Mouse (Mus musculus): ENCODE results near the gene Cenpp.
"Not testable (repeated sequence)": the region's sequence is repeated elsewhere in the genome, so short reads cannot be mapped to it uniquely, and the experiment has no call there.

The Cenpp gene

GRCm38 (mm10) chr13:49607714-49608113, 44.9 kb downstream of the Cenpp start, which contains the start of gene Ogn:
Gene Ogn, plus strand, starts transcription at chr13:49608046.
- CTCF ChIA-PET, result no interaction called here

GRCm38 (mm10) chr13:49603603-49604002, 49.0 kb downstream of the Cenpp start:
- CTCF ChIA-PET, result no interaction called here

DNA sequence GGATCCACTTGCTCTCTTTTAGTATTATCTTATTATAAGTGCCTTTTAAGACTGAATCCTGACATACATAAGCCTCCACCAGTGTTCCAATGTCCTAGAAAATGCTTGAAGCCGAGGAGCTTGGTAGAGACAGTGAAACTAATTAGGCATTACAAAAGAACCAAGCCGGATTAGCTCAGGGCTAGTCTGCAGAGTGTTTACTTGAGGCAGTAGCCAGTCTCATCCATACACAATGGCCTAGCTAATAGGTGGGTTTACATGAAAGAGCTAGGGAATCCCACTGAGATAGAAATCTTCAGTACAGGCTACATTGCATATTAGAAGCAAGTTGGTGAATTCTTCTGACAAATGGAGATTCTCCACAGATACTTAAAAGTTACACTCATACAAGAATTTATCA, 50.0 kb downstream of the Cenpp start:
- CTCF ChIA-PET, result not testable (repeated sequence)

GRCm38 (mm10) chr13:49586062-49586461, 66.5 kb downstream of the Cenpp start:
- CTCF ChIA-PET, result interaction anchor here (0.8 kb wide), 1 partner anchor 87 kb away, joined by 3 read pairs; no protein-coding TSS in a partner anchor

GRCm38 (mm10) chr13:49584307-49585005, 68.1 kb downstream of the Cenpp start:
- CTCF ChIA-PET, result interaction anchor here (0.6 kb wide), 1 partner anchor 20 kb away, joined by 3 read pairs; no protein-coding TSS in a partner anchor

DNA sequence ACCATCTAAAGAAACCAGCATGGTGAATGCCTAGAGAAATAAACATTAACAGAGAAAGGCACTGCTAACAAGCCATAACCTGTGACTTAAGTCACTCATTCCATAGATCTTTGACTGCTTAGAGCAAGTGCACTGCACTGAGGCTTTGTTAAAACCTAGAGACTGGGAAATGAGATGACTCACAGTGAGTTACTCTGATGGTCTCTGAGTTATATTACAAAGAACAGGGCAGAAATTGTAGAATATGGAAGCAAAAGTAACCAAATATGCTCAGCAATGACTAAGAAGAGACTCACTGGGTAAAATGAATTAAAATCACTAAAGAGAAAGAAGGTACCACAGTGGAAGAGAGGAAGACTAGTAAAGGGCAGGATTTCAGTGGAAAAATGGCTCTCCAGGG, 68.7 kb downstream of the Cenpp start:
- CTCF ChIA-PET, result interaction anchor here (0.6 kb wide), 1 partner anchor 20 kb away, joined by 3 read pairs; no protein-coding TSS in a partner anchor

DNA sequence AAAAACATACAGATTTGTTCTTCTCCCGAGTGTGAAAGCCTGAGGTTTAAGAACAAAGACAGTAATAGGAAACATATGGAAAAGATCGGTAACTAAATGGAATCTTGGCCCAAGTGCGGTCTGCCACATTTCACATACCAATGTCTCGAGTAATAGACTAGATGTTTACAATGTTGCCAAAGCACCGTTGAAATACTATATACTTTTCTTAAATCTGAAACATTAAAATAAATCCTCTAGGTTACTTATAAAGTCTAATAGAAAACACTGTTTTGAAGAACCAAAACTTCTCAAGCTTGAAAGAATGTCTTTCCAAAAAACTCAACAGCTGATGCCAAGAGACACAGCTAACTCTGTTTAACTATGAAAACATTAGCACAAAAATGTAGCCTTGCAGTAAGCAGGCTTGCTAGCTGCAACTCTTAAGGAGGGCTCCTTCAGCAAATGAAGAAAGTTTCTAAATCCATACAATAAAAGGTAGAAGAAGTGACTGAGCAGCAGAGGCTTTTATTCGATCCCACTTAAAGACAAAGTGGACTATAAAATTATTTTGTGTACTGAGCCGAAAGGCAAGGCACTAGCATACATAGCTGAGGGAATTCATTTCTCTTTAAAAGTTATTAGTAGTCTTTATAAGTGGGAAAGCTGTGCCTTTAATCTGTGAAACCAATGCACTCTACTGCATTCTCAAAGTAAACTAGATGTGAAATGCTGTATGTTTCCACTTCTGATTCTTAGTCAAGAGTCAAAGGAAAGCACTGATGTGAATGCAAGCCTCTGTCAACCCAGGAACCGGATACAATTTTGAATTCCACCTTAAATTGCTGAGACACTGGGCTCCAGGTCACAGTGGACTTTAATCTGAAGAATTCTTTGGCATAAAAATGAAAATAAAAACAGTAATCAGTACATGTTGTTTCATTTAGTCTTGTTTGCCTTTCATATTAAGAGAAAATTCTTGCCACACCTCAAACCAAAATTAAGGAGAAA, 70.7 kb downstream of the Cenpp start, which contains the start of gene Omd:
Omd (plus strand) TSS at position 922 of the 990 bp plus-strand sequence.
- CTCF ChIA-PET, result no interaction called here

DNA sequence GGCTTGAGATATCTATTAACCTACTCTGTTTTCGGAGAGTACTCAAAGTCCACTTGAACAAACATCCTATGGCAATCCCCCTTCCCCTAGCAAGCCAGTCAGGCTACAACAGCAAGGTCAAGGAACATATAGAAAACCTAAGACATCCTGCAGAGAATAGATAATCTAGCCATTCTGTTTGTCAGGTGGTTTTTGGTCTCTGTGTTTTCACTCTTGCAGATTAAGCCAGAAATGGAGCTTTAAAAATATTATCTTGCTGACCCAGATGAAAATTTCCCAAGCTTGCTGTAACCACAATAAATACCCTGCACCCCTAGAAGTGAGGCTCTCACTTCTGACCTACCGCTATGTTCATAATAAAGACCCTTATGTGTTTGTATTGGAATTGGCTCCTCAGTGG, 81.2 kb downstream of the Cenpp start:
- CTCF ChIA-PET, result no interaction called here

GRCm38 (mm10) chr13:49570371-49570770, 82.2 kb downstream of the Cenpp start:
- CTCF ChIA-PET, result no interaction called here

DNA sequence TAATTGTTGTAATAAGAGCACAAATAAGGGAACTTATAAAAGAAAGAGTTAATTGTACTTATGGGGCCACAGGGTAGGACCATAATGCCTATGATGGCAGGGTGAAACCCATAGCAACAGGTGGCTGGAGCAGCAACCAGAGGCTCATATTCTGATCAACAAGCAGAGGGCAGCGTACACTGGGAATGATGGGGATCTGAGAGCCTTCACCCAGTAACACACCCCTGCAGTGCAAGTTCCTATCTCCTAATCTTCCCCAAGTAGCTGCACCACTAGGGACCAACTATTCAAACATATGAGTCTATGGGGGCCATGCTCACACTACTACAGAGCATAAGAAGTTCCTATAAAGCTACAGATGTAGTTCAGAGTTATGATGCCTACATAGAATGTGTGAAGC, 88.2 kb downstream of the Cenpp start:
- CTCF ChIA-PET, result no interaction called here

DNA sequence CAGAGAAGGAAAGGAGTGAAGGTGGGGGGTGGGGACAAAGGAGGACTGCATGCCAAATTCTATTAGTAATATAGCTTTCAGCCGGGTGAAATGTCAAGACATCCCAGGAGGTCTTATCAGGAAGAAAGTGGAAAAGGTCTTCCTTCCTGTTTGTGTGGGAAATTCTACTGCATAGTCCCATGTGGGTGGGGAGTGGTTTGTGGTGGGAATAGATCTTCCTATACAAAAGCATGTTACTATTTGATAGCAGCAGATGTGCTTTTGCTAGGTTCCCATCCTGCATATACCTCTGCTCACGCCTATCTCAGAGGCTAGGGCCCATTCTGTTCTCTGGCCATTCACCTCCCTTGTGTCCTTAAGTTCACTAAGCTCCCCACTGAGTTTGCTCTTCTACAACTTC, 91.7 kb downstream of the Cenpp start:
- CTCF ChIA-PET, result no interaction called here

DNA sequence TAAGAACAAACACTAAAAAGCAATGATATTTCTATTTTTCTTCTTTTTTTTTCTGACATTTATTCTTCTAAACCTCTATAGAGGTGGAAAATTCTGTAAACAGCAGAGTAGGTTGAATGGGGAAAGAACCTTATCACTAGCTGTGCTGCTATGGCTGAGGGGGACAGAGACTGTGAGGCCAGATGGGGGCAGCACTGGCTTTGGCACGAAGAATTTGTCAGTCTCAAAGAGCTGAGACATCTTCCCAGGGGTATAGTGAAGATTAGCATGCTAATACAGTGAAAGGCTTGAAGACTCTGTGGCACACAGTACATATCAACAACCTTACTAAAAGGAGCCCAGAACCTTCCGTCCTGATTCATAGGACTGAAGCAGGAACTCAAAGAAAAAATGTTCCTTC, 93.4 kb downstream of the Cenpp start:
- CTCF ChIA-PET, result no interaction called here

DNA sequence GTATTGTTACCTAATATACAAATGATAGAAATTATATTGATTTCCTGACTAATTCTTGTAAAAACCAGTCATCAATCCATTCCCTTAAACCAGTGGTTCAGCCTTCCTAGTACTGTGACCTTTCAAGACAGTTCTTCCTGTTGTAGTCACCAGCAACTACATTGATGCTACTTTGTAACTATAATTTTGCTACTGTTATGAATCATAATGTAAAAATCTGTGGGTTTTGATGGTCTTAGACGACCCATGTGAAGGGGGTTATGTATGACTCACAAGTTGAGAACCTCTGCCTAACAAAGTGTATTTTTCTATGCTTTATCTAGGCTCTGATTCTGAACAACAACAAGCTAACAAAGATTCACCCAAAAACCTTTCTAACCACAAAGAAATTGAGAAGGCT, 95.7 kb downstream of the Cenpp start:
- CTCF ChIA-PET, result no interaction called here

DNA sequence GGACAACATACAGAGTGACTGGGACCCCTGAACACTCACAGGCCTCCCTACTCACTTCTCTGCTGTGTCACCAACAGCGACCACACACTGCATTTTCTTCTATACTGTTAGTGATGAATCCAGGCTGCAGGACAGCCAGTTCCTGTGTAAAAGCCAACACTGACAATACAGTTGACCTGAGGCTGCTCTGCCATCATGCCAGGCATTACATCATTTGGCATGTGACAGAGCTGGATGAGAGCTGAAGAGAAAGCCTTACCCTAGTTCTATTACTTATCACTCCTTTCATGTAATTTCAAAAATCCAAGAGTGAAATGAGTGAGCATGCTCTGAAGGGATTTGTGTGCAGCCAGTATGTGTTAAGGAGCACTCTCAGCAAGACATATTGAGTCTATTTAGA, 96.4 kb downstream of the Cenpp start:
- CTCF ChIA-PET, result no interaction called here

- CTCF ChIA-PET, result no interaction called here
Observed at GRCm38 (mm10) chr13:49554519-49554918, 98.1 kb downstream of the Cenpp start.

DNA sequence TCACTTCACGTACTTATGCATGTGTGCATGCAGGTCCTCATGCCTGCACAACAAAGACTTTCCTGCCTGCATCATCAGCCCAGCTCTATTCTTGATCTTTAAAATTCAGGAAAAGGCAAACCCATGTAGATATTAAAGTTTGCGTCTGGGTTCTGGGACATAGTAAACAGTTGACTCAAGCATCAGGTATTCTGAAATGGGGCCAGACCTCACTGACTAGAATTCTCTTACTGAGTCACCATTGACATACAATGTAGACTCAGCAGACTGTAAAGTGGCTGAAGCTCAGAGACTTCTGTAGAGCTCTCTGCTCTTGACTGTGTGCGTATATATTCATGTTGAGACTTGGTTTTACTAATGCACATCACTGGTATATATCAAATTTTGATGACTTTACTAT, 103.0 kb downstream of the Cenpp start:
- CTCF ChIA-PET, result no interaction called here

GRCm38 (mm10) chr13:49547563-49548150, 104.9 kb downstream of the Cenpp start:
- CTCF ChIA-PET, result no interaction called here

DNA sequence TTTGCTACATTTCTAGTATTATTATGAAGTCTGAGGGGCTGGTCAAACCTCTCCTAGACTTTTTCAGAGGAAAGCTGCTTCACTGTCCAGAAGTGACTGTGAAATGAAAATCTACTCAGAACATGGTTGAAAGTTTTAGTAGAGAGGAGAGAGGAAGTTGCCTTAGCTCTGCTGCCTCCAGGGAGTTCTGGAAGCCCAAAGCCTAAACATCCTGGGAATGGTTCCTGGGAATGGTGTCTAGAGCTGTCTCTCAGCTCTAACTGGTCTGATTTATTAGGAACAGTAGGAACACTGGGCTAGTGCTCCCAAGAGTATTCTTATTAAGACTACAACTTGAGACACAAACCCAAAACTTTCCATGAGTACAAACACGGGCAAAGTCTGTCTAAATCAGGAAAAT, 106.1 kb downstream of the Cenpp start:
- CTCF ChIA-PET, result no interaction called here

GRCm38 (mm10) chr13:49545646-49546045, 106.9 kb downstream of the Cenpp start:
- CTCF ChIA-PET, result no interaction called here

GRCm38 (mm10) chr13:49544279-49544678, 108.3 kb downstream of the Cenpp start, which contains the start of gene Aspn:
Gene Aspn, plus strand, starts transcription at chr13:49544443.
- CTCF ChIA-PET, result no interaction called here

DNA sequence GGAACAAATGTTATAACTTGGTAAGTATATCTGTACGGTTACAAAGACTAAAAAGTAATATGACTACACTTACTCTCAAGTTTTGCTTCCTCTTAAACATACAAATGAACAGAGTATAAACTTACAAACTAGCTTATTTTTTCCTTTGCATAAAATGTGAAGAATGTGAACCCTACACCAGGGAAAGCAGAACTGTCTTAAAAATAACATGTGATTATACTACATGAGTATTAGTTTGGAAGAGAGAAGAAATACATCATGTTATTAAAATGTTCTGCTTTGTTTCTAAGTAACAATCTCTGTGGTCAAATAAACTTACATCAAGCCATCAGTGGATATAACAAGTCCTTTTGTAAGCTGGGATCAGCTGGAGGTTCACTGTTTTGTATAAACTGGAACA, 113.9 kb downstream of the Cenpp start:
- CTCF ChIA-PET, result no interaction called here

DNA sequence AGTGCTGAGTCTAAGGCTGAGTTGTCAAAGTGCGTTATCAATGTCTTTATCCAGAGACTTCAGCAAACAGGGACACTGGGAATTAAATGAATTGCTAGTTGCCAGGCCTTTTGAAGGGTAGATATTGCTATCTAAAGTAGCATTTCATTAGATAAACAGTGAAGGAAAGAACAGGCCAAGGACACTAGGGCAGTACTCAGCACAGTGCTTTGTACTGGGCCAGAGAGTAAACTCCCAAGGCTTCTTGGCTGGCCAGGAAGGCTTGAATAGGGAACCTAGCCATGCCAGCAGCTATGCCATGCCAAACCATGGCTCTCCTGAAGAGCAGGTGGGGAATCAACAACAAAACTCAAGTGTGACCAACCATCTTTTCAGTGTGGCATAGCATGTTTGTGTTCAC, 115.6 kb downstream of the Cenpp start:
- CTCF ChIA-PET, result no interaction called here

All from spleen, embryonic (tissue).